Mouse (Mus musculus): ENCODE measurements around the gene Idh3g. TPM values are rescaled to one million over a fixed set of nuclear protein-coding genes. Genes with fewer than 3 reads are reported as not detected.
A peak's percentile ranks its signal among the peaks of the same experiment; 100 is the strongest.
"Not testable (repeated sequence)": the region's sequence is repeated elsewhere in the genome, so short reads cannot be mapped to it uniquely, and the experiment has no call there.

The Idh3g gene
- total and polyA plus RNA-seq, 3 experiments: 248 to 296 TPM; not detected in 1

DNA sequence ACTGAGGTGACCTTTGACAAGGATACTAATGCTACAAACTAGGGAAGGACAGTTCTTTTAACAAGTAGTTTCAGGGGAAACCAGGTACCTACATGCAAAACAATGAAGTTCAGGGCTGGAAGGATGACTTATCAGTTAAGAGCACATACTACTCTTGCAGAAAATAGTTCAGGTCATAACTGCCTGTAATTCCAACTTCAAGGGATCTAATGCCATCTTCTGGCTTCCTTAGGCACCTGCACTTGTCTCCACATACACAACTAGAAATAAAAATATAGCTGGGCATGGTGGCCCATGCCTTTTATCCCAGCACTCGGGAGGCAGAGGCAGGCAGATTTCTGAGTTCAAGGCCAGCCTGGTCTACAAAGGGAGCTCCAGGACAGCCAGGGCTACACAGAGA lies 37.7 kb downstream of the Idh3g start:
- no peak overlapping the region for H3K4me3 ChIP-seq (ENCODE audit: control insufficient read depth in 1 of 2, insufficient read depth in 1 of 2, low read depth in 2 of 2, low read length in 2 of 2)
- H3K4me1 ChIP-seq (ENCODE audit: control insufficient read depth in 1 of 2, insufficient read depth in 2 of 2, low read length in 2 of 2): no peaks in the 10 kb centered on the region
- TF ChIP-seq SMC3 (IDR thresholded peaks at IDR 0.05; ENCODE audit: low read depth, low read length): peak; percentile 37
- TF ChIP-seq CTCF (IDR thresholded peaks at IDR 0.05 in 2 of 3, conservative IDR thresholded peaks at IDR 0.05 in 1 of 3; ENCODE audit: control insufficient read depth in 1 of 3, insufficient read depth in 1 of 3, low read depth in 2 of 3, low read length in 3 of 3, poor library complexity in 1 of 3, severe bottlenecking in 1 of 3): peak in 1 of 3 experiments; percentile 36; a peak in 2 of 6 replicates
- TF ChIP-seq RAD21 (IDR thresholded peaks at IDR 0.05; ENCODE audit: low read depth, low read length): peak; percentile 40
- TF ChIP-seq NELFE (IDR thresholded peaks at IDR 0.05; ENCODE audit: low read depth, low read length): no peak
- H3K36me3 ChIP-seq (ENCODE audit: control insufficient read depth in 1 of 2, insufficient read depth in 2 of 2, low read length in 2 of 2): no peaks in the 10 kb centered on the region
- no peak overlapping the region for H3K9ac ChIP-seq (ENCODE audit: control insufficient read depth, low read depth, low read length, poor library complexity, severe bottlenecking)
- DNase-seq (ENCODE audit: low read depth, low spot score): peak; percentile 30
- H3K27ac ChIP-seq (ENCODE audit: control insufficient read depth, low read depth, low read length): no peak overlapping the region
- H3K9me3 ChIP-seq (replicated peaks; ENCODE audit: insufficient read depth, low read length): no peaks in the 10 kb centered on the region
- H3K79me2 ChIP-seq (ENCODE audit: control insufficient read depth, insufficient read depth, low read length, poor library complexity): no peaks in the 10 kb centered on the region
- H3K27me3 ChIP-seq (ENCODE audit: control insufficient read depth in 1 of 2, insufficient read depth in 2 of 2, low read length in 2 of 2): no peaks in the 10 kb centered on the region

DNA sequence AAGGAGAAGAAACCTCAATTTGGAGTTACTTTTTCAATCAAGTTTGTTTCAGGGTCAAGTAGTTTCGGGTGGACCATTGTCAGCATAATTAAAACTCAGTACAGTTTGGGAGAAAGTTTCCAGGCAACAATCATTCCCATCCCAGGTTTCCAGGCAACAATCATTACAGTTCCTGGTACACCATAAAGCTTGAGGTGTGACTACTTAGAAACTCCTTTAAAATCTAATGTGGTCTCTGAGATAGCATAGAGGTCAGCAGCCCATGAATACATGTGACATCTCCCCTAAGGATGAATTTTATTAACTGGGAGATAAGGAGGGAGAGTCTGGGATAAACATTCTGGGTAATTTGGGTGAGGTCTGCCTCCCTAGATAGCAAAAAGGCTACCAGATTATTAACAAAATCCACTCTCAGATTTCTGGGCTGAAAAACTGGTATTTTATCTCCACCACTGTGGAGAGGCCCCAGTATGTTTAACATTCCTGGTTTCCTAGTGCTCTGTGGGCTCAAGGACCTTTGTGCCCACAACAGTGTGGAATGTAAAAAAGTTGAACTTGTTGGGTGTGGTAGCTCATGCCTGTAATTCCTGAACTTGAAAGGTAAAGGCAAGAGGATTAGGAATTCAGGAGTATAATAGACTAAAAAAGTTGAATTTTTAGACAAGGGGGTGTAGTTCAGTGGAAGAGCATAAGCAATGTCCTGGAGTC lies 41.8 kb downstream of the Idh3g start:
- Histone ChIP-seq H3K4me1 (ENCODE audit: control insufficient read depth in 1 of 2, insufficient read depth in 2 of 2, low read length in 2 of 2) (no peaks in the 10 kb centered on the region), H3K4me3 (ENCODE audit: control insufficient read depth in 1 of 2, insufficient read depth in 1 of 2, low read depth in 2 of 2, low read length in 2 of 2) (no peak overlapping the region), H3K9ac (ENCODE audit: control insufficient read depth, low read depth, low read length, poor library complexity, severe bottlenecking) (no peak overlapping the region), H3K27ac (ENCODE audit: control insufficient read depth, low read depth, low read length) (no peak overlapping the region), H3K27me3 (ENCODE audit: control insufficient read depth in 1 of 2, insufficient read depth in 2 of 2, low read length in 2 of 2) (no peaks in the 10 kb centered on the region), H3K9me3 (replicated peaks; ENCODE audit: insufficient read depth, low read length) (no peaks in the 10 kb centered on the region), H3K36me3 (ENCODE audit: control insufficient read depth in 1 of 2, insufficient read depth in 2 of 2, low read length in 2 of 2) (no peaks in the 10 kb centered on the region), H3K79me2 (ENCODE audit: control insufficient read depth, insufficient read depth, low read length, poor library complexity) (no peaks in the 10 kb centered on the region)
- no peak for DNase-seq (ENCODE audit: low read depth, low spot score)
- TF ChIP-seq SIN3A (IDR thresholded peaks at IDR 0.05; ENCODE audit: low read length) (no peak), NELFE (IDR thresholded peaks at IDR 0.05; ENCODE audit: low read depth, low read length) (no peak), CHD2 (IDR thresholded peaks at IDR 0.05; ENCODE audit: low read length) (no peak), TCF12 (IDR thresholded peaks at IDR 0.05; ENCODE audit: low read depth, low read length) (no peak), MEF2A (IDR thresholded peaks at IDR 0.05; ENCODE audit: extremely low read depth, insufficient replicate concordance, low read depth, low read length, poor library complexity, severe bottlenecking) (no peak), GATA1 (IDR thresholded peaks at IDR 0.05; ENCODE audit: low read depth, low read length) (no peak), E2F4 (IDR thresholded peaks at IDR 0.05; ENCODE audit: borderline replicate concordance, low read depth, low read length) (no peak), MAZ (IDR thresholded peaks at IDR 0.05; ENCODE audit: low read depth, low read length) (no peak), POLR2A (IDR thresholded peaks at IDR 0.05; ENCODE audit: control insufficient read depth in 1 of 2, insufficient read depth in 1 of 2, low read depth in 1 of 2, low read length in 2 of 2, poor library complexity in 1 of 2) (no peak), RAD21 (IDR thresholded peaks at IDR 0.05; ENCODE audit: low read depth, low read length) (no peak), SMC3 (IDR thresholded peaks at IDR 0.05; ENCODE audit: low read depth, low read length) (no peak), HCFC1 (IDR thresholded peaks at IDR 0.05; ENCODE audit: low read depth, low read length) (no peak), ZMIZ1 (IDR thresholded peaks at IDR 0.05; ENCODE audit: low read depth, low read length) (no peak), BHLHE40 (IDR thresholded peaks at IDR 0.05; ENCODE audit: borderline replicate concordance, low read depth, low read length) (no peak), ZKSCAN1 (IDR thresholded peaks at IDR 0.05; ENCODE audit: low read depth, low read length) (no peak), MYB (IDR thresholded peaks at IDR 0.05; ENCODE audit: low read depth, low read length) (no peak), TAL1 (IDR thresholded peaks at IDR 0.05; ENCODE audit: low read length) (no peak), ZC3H11A (IDR thresholded peaks at IDR 0.05; ENCODE audit: low read depth, low read length) (no peak), MYC (IDR thresholded peaks at IDR 0.05; ENCODE audit: low read depth, low read length) (no peak), TBP (IDR thresholded peaks at IDR 0.05; ENCODE audit: low read depth, low read length) (no peak)

DNA sequence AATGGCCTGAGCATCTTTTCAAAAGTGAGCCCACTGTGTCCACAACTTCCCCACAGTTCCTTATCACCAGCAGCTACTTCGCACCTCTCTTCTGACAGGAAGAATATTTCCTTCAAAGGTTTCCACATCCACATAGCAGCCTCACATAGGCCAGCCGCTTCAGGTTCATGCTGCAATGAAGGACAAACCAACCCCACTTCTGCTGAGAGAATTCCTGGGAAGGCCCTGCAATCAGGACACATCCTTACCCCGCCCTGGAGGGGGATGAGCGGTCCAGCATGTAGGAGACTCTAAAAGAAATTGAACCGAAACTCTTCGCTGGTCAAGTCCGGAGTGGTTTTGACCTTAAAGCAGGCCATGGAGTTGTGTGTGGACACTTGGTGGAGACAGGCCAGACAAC lies 46.9 kb downstream of the Idh3g start:
- not testable (repeated sequence) for H3K27me3 ChIP-seq (ENCODE audit: control insufficient read depth in 1 of 2, insufficient read depth in 2 of 2, low read length in 2 of 2); H3K27ac ChIP-seq (ENCODE audit: control insufficient read depth, low read depth, low read length); H3K4me3 ChIP-seq (ENCODE audit: control insufficient read depth in 1 of 2, insufficient read depth in 1 of 2, low read depth in 2 of 2, low read length in 2 of 2); H3K4me1 ChIP-seq (ENCODE audit: control insufficient read depth in 1 of 2, insufficient read depth in 2 of 2, low read length in 2 of 2); DNase-seq (ENCODE audit: low read depth, low spot score); H3K36me3 ChIP-seq (ENCODE audit: control insufficient read depth in 1 of 2, insufficient read depth in 2 of 2, low read length in 2 of 2); H3K79me2 ChIP-seq (ENCODE audit: control insufficient read depth, insufficient read depth, low read length, poor library complexity); H3K9ac ChIP-seq (ENCODE audit: control insufficient read depth, low read depth, low read length, poor library complexity, severe bottlenecking); H3K9me3 ChIP-seq (replicated peaks; ENCODE audit: insufficient read depth, low read length)
